In the genomic region with DNA sequence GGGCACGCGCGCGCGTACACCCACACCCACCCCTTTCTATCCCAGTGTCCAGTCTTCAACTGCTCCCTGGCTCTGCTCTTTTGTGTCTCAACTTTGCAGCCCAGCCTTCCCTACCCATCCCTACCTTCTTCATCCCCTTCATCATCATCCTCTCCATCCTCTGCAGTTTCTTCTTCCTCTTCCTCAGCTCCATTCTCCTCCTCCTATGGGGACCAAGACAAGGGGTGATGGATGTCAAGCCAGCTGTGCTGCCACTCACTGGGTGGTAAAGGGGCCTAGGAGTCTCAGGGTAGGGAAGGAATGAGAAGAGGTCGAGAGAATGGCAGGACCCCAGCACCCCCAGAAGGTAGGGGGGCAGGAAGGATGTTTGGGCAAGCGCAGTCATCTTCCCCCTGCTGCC, we compare ENCODE assay signal across 10 mouse cellular contexts. TPM values are rescaled to one million over a fixed set of nuclear protein-coding genes. Genes with fewer than 3 reads are reported as not detected.
DNase-seq lines count a peak whose midpoint lies in the region; ATAC-seq and TF ChIP-seq lines count a peak whose summit lies in the region.
"Had no signal": no experiment of that assay in that cellular context is flagged by ENCODE, and none has a peak within 500 bp of the region (broad histone marks: within the 10 kb centered on the region; RNA-seq: fewer than 3 reads in every experiment).

No protein-coding gene starts in this region.

- H3K36me3 ChIP-seq in heart, embryonic 13.5 days: peaks cover 29% of the 10 kb centered on the region
- H3K36me3 ChIP-seq in ES-Bruce4 (ENCODE audit: control insufficient read depth, insufficient read depth, low read length, poor library complexity, severe bottlenecking): 0 out of 2 replicates have a peak, but pooled peaks cover 6% of the 10 kb centered on the region
- peaks cover 28% of the 10 kb centered on the region for H3K36me3 ChIP-seq in forebrain, embryonic 13.5 days (ENCODE audit: poor library complexity, severe bottlenecking)
- H3K36me3 ChIP-seq in limb, embryonic 13.5 days: peaks cover 29% of the 10 kb centered on the region

- no peak for TF ChIP-seq EP300 in ES-Bruce4 (IDR thresholded peaks at IDR 0.05; ENCODE audit: insufficient read depth, low read depth, low read length)

- peak overlapping the region; percentile 100; the same call in 1 of the 2 replicates for H3K4me2 ChIP-seq in heart, embryonic 13.5 days
- H3K4me2 ChIP-seq in forebrain, embryonic 13.5 days: peak overlapping the region; percentile 100
- H3K4me2 ChIP-seq in limb, embryonic 13.5 days (replicated peaks): peak overlapping the region; percentile 100

- no peak for TF ChIP-seq POLR2A in ES-Bruce4 (IDR thresholded peaks at IDR 0.05; ENCODE audit: insufficient read depth, low read length)

- H3K4me3 ChIP-seq in heart, embryonic 13.5 days: peak overlapping the region; percentile 94; the same call in 1 of the 2 replicates
- no peak overlapping the region for H3K4me3 ChIP-seq in ES-Bruce4 (ENCODE audit: low read depth, low read length)
- H3K4me3 ChIP-seq in forebrain, embryonic 13.5 days: peak overlapping the region; percentile 96
- H3K4me3 ChIP-seq in limb, embryonic 13.5 days: peak overlapping the region; percentile 90; the same call in 1 of the 2 replicates

- H3K9me3 ChIP-seq in heart, embryonic 13.5 days: no peaks in the 10 kb centered on the region
- H3K9me3 ChIP-seq in ES-Bruce4 (replicated peaks; ENCODE audit: control insufficient read depth, insufficient read depth, low read length, poor library complexity, severe bottlenecking): no peaks in the 10 kb centered on the region
- H3K9me3 ChIP-seq in forebrain, embryonic 13.5 days (replicated peaks): no peaks in the 10 kb centered on the region
- no peaks in the 10 kb centered on the region for H3K9me3 ChIP-seq in limb, embryonic 13.5 days

- DNase-seq in heart, postnatal 36 days: no peak
- no peak for DNase-seq in gastrocnemius, adult 8-10 months (ENCODE audit: low spot score in 2 of 2)
- DNase-seq in thymus, postnatal 0 days (ENCODE audit: low spot score): no peak
- no peak for DNase-seq in frontal cortex, postnatal 25 days (ENCODE audit: low spot score in 2 of 2)
- DNase-seq: thymus, postnatal 4 days had no signal

- no peak overlapping the region; the same call in 1 of the 2 replicates for H3K27ac ChIP-seq in heart, embryonic 13.5 days (replicated peaks)
- H3K27ac ChIP-seq in ES-Bruce4 (ENCODE audit: insufficient read depth, low read length): no peak overlapping the region
- H3K27ac ChIP-seq in forebrain, embryonic 13.5 days: peak overlapping the region; percentile 100
- no peak overlapping the region for H3K27ac ChIP-seq in limb, embryonic 13.5 days
- H3K27ac ChIP-seq: liver, embryonic 14.5 days had no signal

- intact Hi-C loops in heart, postnatal 36 days (cut with DNase I): loop anchor here (10.0 kb wide), 1 partner anchor 440 kb away; no protein-coding TSS in a partner anchor

- H3K9ac ChIP-seq in heart, embryonic 13.5 days: peak overlapping the region; percentile 100
- peak overlapping the region; percentile 29; the same call in 1 of the 2 replicates for H3K9ac ChIP-seq in ES-Bruce4 (ENCODE audit: low read depth, poor library complexity, severe bottlenecking)
- H3K9ac ChIP-seq in forebrain, embryonic 13.5 days: peak overlapping the region; percentile 100
- H3K9ac ChIP-seq in limb, embryonic 13.5 days: peak overlapping the region; percentile 100; the same call in 1 of the 2 replicates
- H3K9ac ChIP-seq: liver, embryonic 14.5 days had no signal

- ATAC-seq in heart, embryonic 13.5 days (ENCODE audit: extremely low read depth, insufficient number of reproducible peaks, low FRiP score, low TSS enrichment): no peak
- no peak for ATAC-seq in forebrain, embryonic 13.5 days
- no peak for ATAC-seq in limb, embryonic 13.5 days (ENCODE audit: low FRiP score, low read depth)

- TF ChIP-seq CTCF in ES-Bruce4 (IDR thresholded peaks at IDR 0.05; ENCODE audit: low read depth, low read length): no peak

- WGBS in heart, embryonic 13.5 days: 84% methylated on average over 7 of the region's 7 CpGs
- 84% methylated on average over 7 of the region's 7 CpGs for WGBS in forebrain, embryonic 13.5 days
- WGBS in limb, embryonic 13.5 days: 89% methylated on average over 7 of the region's 7 CpGs

- H3K27me3 ChIP-seq in heart, embryonic 13.5 days (replicated peaks): peaks cover 15% of the 10 kb centered on the region
- no peaks in the 10 kb centered on the region for H3K27me3 ChIP-seq in ES-Bruce4 (ENCODE audit: control insufficient read depth, insufficient read depth, low read length, poor library complexity, severe bottlenecking)
- H3K27me3 ChIP-seq in forebrain, embryonic 13.5 days: peaks cover 9% of the 10 kb centered on the region
- H3K27me3 ChIP-seq in limb, embryonic 13.5 days: peaks cover 16% of the 10 kb centered on the region

- H3K4me1 ChIP-seq in heart, embryonic 13.5 days: peaks cover 72% of the 10 kb centered on the region
- peaks cover 3% of the 10 kb centered on the region for H3K4me1 ChIP-seq in ES-Bruce4 (ENCODE audit: control insufficient read depth, insufficient read depth, low read length)
- H3K4me1 ChIP-seq in forebrain, embryonic 13.5 days: peaks cover 64% of the 10 kb centered on the region
- peaks cover 68% of the 10 kb centered on the region for H3K4me1 ChIP-seq in limb, embryonic 13.5 days

RNA-seq across cellular contexts. Expression of a gene that starts 3.0 kb away (rescaled TPM):
- 1.0 and 1.1 TPM in 2 replicates for polyA plus RNA-seq in heart, embryonic 13.5 days (2015; fragmentation: Nextera tagmentation; extraction: Ambion mirVana)
- total RNA-seq in heart, postnatal 36 days (2021): under 1 TPM; 0.19 to 0.43 TPM
- polyA plus RNA-seq in ES-Bruce4 (2011; ENCODE audit: insufficient read depth, insufficient read length, low read depth, missing spikeins): 4.0 and 5.9 TPM in 2 replicates
- 1.3 and 1.9 TPM in 2 replicates for polyA plus RNA-seq in forebrain, embryonic 13.5 days (2015; fragmentation: Nextera tagmentation; extraction: Ambion mirVana)
- polyA plus RNA-seq in limb, embryonic 13.5 days (2015; fragmentation: Nextera tagmentation; extraction: Ambion mirVana): 1.7 and 3.1 TPM in 2 replicates
- total RNA-seq in gastrocnemius, adult 8-10 months (2022): under 1 TPM in 1 of 4 experiments, not detected in 3; 0.31 TPM
- 5.5 and 6.1 TPM in 2 replicates for polyA plus RNA-seq in thymus, postnatal 0 days (2015; fragmentation: Nextera tagmentation; extraction: Ambion mirVana)

RNA-seq across cellular contexts. Expression of a gene that starts 5.4 kb away (rescaled TPM):
- 231 and 233 TPM in 2 replicates for polyA plus RNA-seq in heart, embryonic 13.5 days (2015; fragmentation: Nextera tagmentation; extraction: Ambion mirVana)
- total RNA-seq in heart, postnatal 36 days (2021): 100 to 1,000 TPM; 192 to 194 TPM
- 382 and 383 TPM in 2 replicates for polyA plus RNA-seq in ES-Bruce4 (2011; ENCODE audit: insufficient read depth, insufficient read length, low read depth, missing spikeins)
- polyA plus RNA-seq in forebrain, embryonic 13.5 days (2015; fragmentation: Nextera tagmentation; extraction: Ambion mirVana): 588 and 626 TPM in 2 replicates
- polyA plus RNA-seq in limb, embryonic 13.5 days (2015; fragmentation: Nextera tagmentation; extraction: Ambion mirVana): 303 and 321 TPM in 2 replicates
- total RNA-seq in gastrocnemius, adult 8-10 months (2022): 10 to 100 TPM; 64.6 to 83.2 (median 76.8) TPM
- polyA plus RNA-seq in thymus, postnatal 0 days (2015; fragmentation: Nextera tagmentation; extraction: Ambion mirVana): 204 and 256 TPM in 2 replicates

RNA-seq across cellular contexts. Expression of a gene that starts 16.7 kb away (rescaled TPM):
- 288 and 320 TPM in 2 replicates for polyA plus RNA-seq in heart, embryonic 13.5 days (2015; fragmentation: Nextera tagmentation; extraction: Ambion mirVana)
- total RNA-seq in heart, postnatal 36 days (2021): 100 to 1,000 TPM; 195 to 197 TPM
- polyA plus RNA-seq in ES-Bruce4 (2011; ENCODE audit: insufficient read depth, insufficient read length, low read depth, missing spikeins): 263 and 294 TPM in 2 replicates
- polyA plus RNA-seq in forebrain, embryonic 13.5 days (2015; fragmentation: Nextera tagmentation; extraction: Ambion mirVana): 398 and 409 TPM in 2 replicates
- 354 and 355 TPM in 2 replicates for polyA plus RNA-seq in limb, embryonic 13.5 days (2015; fragmentation: Nextera tagmentation; extraction: Ambion mirVana)
- total RNA-seq in gastrocnemius, adult 8-10 months (2022): 100 to 1,000 TPM; 192 to 219 (median 202) TPM
- 267 and 277 TPM in 2 replicates for polyA plus RNA-seq in thymus, postnatal 0 days (2015; fragmentation: Nextera tagmentation; extraction: Ambion mirVana)

RNA-seq across cellular contexts. Expression of a gene that starts 26.5 kb away (rescaled TPM):
- not detected in 2 replicates for polyA plus RNA-seq in heart, embryonic 13.5 days (2015; fragmentation: Nextera tagmentation; extraction: Ambion mirVana)
- under 1 TPM; 0.72 to 0.76 TPM for total RNA-seq in heart, postnatal 36 days (2021)
- polyA plus RNA-seq in ES-Bruce4 (2011; ENCODE audit: insufficient read depth, insufficient read length, low read depth, missing spikeins): not detected in 2 replicates
- 0.08 TPM in 2 replicates for polyA plus RNA-seq in forebrain, embryonic 13.5 days (2015; fragmentation: Nextera tagmentation; extraction: Ambion mirVana)
- 0.04 and 0.15 TPM in 2 replicates for polyA plus RNA-seq in limb, embryonic 13.5 days (2015; fragmentation: Nextera tagmentation; extraction: Ambion mirVana)
- under 1 TPM in 1 of 4 experiments, not detected in 3; 0.11 TPM for total RNA-seq in gastrocnemius, adult 8-10 months (2022)
- 102 TPM in 2 replicates for polyA plus RNA-seq in thymus, postnatal 0 days (2015; fragmentation: Nextera tagmentation; extraction: Ambion mirVana)

RNA-seq across cellular contexts. Expression of a gene that starts 50.7 kb away (rescaled TPM):
- 1.6 TPM in 2 replicates for polyA plus RNA-seq in heart, embryonic 13.5 days (2015; fragmentation: Nextera tagmentation; extraction: Ambion mirVana)
- under 1 TPM; 0.72 to 0.98 TPM for total RNA-seq in heart, postnatal 36 days (2021)
- 2.4 and 3.2 TPM in 2 replicates for polyA plus RNA-seq in ES-Bruce4 (2011; ENCODE audit: insufficient read depth, insufficient read length, low read depth, missing spikeins)
- polyA plus RNA-seq in forebrain, embryonic 13.5 days (2015; fragmentation: Nextera tagmentation; extraction: Ambion mirVana): 11.7 and 13.4 TPM in 2 replicates
- polyA plus RNA-seq in limb, embryonic 13.5 days (2015; fragmentation: Nextera tagmentation; extraction: Ambion mirVana): 2.9 and 3.5 TPM in 2 replicates
- total RNA-seq in gastrocnemius, adult 8-10 months (2022): not detected
- polyA plus RNA-seq in thymus, postnatal 0 days (2015; fragmentation: Nextera tagmentation; extraction: Ambion mirVana): 15.2 and 21.8 TPM in 2 replicates

Comparison
In these comparisons a context has a peak if more than half of its experiments do, and no peak if none do; other contexts are left out.
1. H3K9ac ChIP-seq: peak in every context shown above with its lines; median percentile 100 in heart, embryonic 13.5 days; 100 in forebrain, embryonic 13.5 days; 100 in limb, embryonic 13.5 days; 29 in ES-Bruce4.